11 mouse cellular contexts compared by ENCODE assay signal in the genomic region with DNA sequence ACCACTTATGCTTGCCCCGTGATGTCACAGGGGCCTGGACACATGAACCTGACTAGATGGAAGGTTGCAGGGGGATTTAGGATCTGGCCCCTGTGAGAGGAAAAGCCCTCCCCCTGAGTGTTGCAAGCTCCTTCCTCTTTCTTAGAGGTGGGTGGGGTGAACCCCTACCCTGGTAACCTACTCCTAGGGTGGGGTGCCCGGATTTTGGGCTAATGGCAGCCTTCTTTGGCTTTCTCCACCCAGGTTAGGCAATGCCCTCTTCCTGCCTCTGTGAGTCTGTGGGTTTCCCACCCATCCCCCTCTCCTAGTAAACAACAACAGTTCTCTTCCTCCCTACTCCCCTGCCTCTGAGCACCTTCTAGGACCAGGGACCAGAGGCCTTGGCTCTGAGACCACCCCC. TPM values are rescaled to one million over a fixed set of nuclear protein-coding genes. Genes with fewer than 3 reads are reported as not detected.
DNase-seq lines count a peak whose midpoint lies in the region; ATAC-seq and TF ChIP-seq lines count a peak whose summit lies in the region.
"Had no signal": no experiment of that assay in that cellular context is flagged by ENCODE, and none has a peak within 500 bp of the region (broad histone marks: within the 10 kb centered on the region; RNA-seq: fewer than 3 reads in every experiment).

No protein-coding gene starts in this region.

- no peak overlapping the region for H3K9ac ChIP-seq in kidney, embryonic 15.5 days

- ATAC-seq in kidney, embryonic 15.5 days (replicated peaks; ENCODE audit: low FRiP score), result no peak
- ATAC-seq in CD4-positive, CD25-positive, alpha-beta regulatory T cell, adult 4 months, result peak; percentile 41
- peak; percentile 26 for ATAC-seq in activated CD4-positive, CD25-positive, alpha-beta regulatory T cell, adult 4 months
- ATAC-seq: midbrain, embryonic 16.5 days had no signal

- no peak for DNase-seq in kidney, adult 8-10 months
- no peak for DNase-seq in layer of hippocampus, postnatal 25 days (ENCODE audit: extremely low spot score in 1 of 2, low spot score in 1 of 2)
- no peak for DNase-seq in left cerebral cortex, adult 2 months (ENCODE audit: extremely low spot score in 1 of 2, low spot score in 2 of 2)
- DNase-seq: kidney, postnatal 10 days; left cerebral cortex, postnatal 4 days; retina, postnatal 1 day had no signal

- 66% methylated on average over 2 of the region's 2 CpGs for WGBS in kidney, embryonic 15.5 days
- 0% methylated on average over 2 of the region's 2 CpGs for WGBS in macrophage (ENCODE audit: missing documents)

- H3K27me3 ChIP-seq in kidney, embryonic 15.5 days, result no peaks in the 10 kb centered on the region

- H3K4me2 ChIP-seq in kidney, embryonic 15.5 days, result no peak overlapping the region

- H3K27ac ChIP-seq in kidney, embryonic 15.5 days, result 0 out of 2 replicates have a peak overlapping the region, but pooled peaks have one; percentile 10
- 0 out of 2 replicates have a peak overlapping the region, but pooled peaks have one; percentile 19 for H3K27ac ChIP-seq in macrophage
- no peak overlapping the region for H3K27ac ChIP-seq in left cerebral cortex, adult 2 months

- H3K4me3 ChIP-seq in kidney, embryonic 15.5 days (replicated peaks), result no peak overlapping the region
- no peak overlapping the region for H3K4me3 ChIP-seq in macrophage (ENCODE audit: inconsistent target)
- H3K4me3 ChIP-seq in left cerebral cortex, adult 2 months, result no peak overlapping the region

- H3K36me3 ChIP-seq in kidney, embryonic 15.5 days, result peaks cover 35% of the 10 kb centered on the region
- peaks cover 6% of the 10 kb centered on the region; the same call in 1 of the 2 replicates for H3K36me3 ChIP-seq in macrophage (ENCODE audit: inconsistent target)

- intact Hi-C loops in left cerebral cortex, adult 2 months (cut with DNase I), result no loop called here

- peaks cover 76% of the 10 kb centered on the region for H3K4me1 ChIP-seq in kidney, embryonic 15.5 days

- TF ChIP-seq CTCF in left cerebral cortex, adult 2 months (IDR thresholded peaks at IDR 0.05), result no peak

- H3K9me3 ChIP-seq in kidney, embryonic 15.5 days (replicated peaks), result no peaks in the 10 kb centered on the region

- H3K79me2 ChIP-seq in macrophage (ENCODE audit: inconsistent target), result peaks cover 91% of the 10 kb centered on the region

RNA-seq across cellular contexts. Expression of gene Rara, which starts 25.1 kb away (rescaled TPM):
- polyA plus RNA-seq in kidney, embryonic 15.5 days (2015; fragmentation: Nextera tagmentation; extraction: Ambion mirVana), result 29.3 and 32.1 TPM in 2 replicates
- polyA plus RNA-seq in CD4-positive, CD25-positive, alpha-beta regulatory T cell, adult 4 months (2017; shearing (Covaris generic)), result 1 to 10 TPM; 8.6 to 8.9 TPM
- 10 to 100 TPM in 1 of 2 experiments, 1 to 10 TPM in 1; 9.0 to 13.7 TPM for polyA plus RNA-seq in activated CD4-positive, CD25-positive, alpha-beta regulatory T cell, adult 4 months (2017; shearing (Covaris generic))
- total RNA-seq in macrophage (2018; cell fraction: chromatin; rRNA removed), result 10 to 100 TPM in 20 of 26 experiments, 1 to 10 TPM in 6; 7.0 to 27.6 (median 17.2) TPM
- total RNA-seq in macrophage (2018; cell fraction: cytosol; rRNA removed), result 10 to 100 TPM in 24 of 26 experiments, 1 to 10 TPM in 2; 7.8 to 33.7 (median 21.0) TPM
- 10 to 100 TPM in 24 of 26 experiments, 1 to 10 TPM in 2; 6.3 to 35.2 (median 17.9) TPM for total RNA-seq in macrophage (2018; cell fraction: nucleus; rRNA removed)
- 13.3 to 17.5 TPM (median 13.4 TPM) in 3 replicates for polyA plus RNA-seq in macrophage (2018)
- 10 to 100 TPM; 17.0 to 17.7 TPM for total RNA-seq in layer of hippocampus, postnatal 25 days (2021)
- total RNA-seq in left cerebral cortex, adult 2 months (2021), result 10 to 100 TPM; 14.0 to 18.7 TPM

RNA-seq across cellular contexts. Expression of gene Gjd3, which starts 30.1 kb away (rescaled TPM):
- polyA plus RNA-seq in kidney, embryonic 15.5 days (2015; fragmentation: Nextera tagmentation; extraction: Ambion mirVana), result 0.48 and 0.51 TPM in 2 replicates
- not detected for polyA plus RNA-seq in CD4-positive, CD25-positive, alpha-beta regulatory T cell, adult 4 months (2017; shearing (Covaris generic))
- under 1 TPM in 1 of 2 experiments, not detected in 1; 0.41 TPM for polyA plus RNA-seq in activated CD4-positive, CD25-positive, alpha-beta regulatory T cell, adult 4 months (2017; shearing (Covaris generic))
- not detected for total RNA-seq in macrophage (2018; cell fraction: chromatin; rRNA removed)
- not detected for total RNA-seq in macrophage (2018; cell fraction: cytosol; rRNA removed)
- not detected for total RNA-seq in macrophage (2018; cell fraction: nucleus; rRNA removed)
- polyA plus RNA-seq in macrophage (2018), result not detected in 3 replicates
- total RNA-seq in layer of hippocampus, postnatal 25 days (2021), result 1 to 10 TPM; 1.5 to 2.3 TPM
- 1 to 10 TPM; 1.4 to 3.2 TPM for total RNA-seq in left cerebral cortex, adult 2 months (2021)

RNA-seq across cellular contexts. Expression of gene Cdc6, which starts 45.1 kb away (rescaled TPM):
- 36.3 and 39.1 TPM in 2 replicates for polyA plus RNA-seq in kidney, embryonic 15.5 days (2015; fragmentation: Nextera tagmentation; extraction: Ambion mirVana)
- 1 to 10 TPM; 4.1 to 8.5 TPM for polyA plus RNA-seq in CD4-positive, CD25-positive, alpha-beta regulatory T cell, adult 4 months (2017; shearing (Covaris generic))
- 10 to 100 TPM; 10.1 to 17.7 TPM for polyA plus RNA-seq in activated CD4-positive, CD25-positive, alpha-beta regulatory T cell, adult 4 months (2017; shearing (Covaris generic))
- 1 to 10 TPM in 20 of 26 experiments, under 1 TPM in 6; 0.25 to 5.5 (median 2.3) TPM for total RNA-seq in macrophage (2018; cell fraction: chromatin; rRNA removed)
- 1 to 10 TPM in 22 of 26 experiments, under 1 TPM in 4; 0.57 to 2.4 (median 1.4) TPM for total RNA-seq in macrophage (2018; cell fraction: cytosol; rRNA removed)
- 10 to 100 TPM in 1 of 26 experiments, 1 to 10 TPM in 23, under 1 TPM in 2; 0.58 to 22.6 (median 1.7) TPM for total RNA-seq in macrophage (2018; cell fraction: nucleus; rRNA removed)
- 0.70 to 13.4 TPM (median 2.2 TPM) in 3 replicates for polyA plus RNA-seq in macrophage (2018)
- under 1 TPM; 0.54 to 0.94 TPM for total RNA-seq in layer of hippocampus, postnatal 25 days (2021)
- under 1 TPM; 0.35 to 0.36 TPM for total RNA-seq in left cerebral cortex, adult 2 months (2021)
